Mouse (Mus musculus): Measurements from ENCODE around the gene Vipr1. TPM values are rescaled to one million over a fixed set of nuclear protein-coding genes. Genes with fewer than 3 reads are reported as not detected.

Gene Vipr1
- total and polyA plus RNA-seq, 3 experiments = 0.08 to 0.11 TPM; not detected in 1

DNA sequence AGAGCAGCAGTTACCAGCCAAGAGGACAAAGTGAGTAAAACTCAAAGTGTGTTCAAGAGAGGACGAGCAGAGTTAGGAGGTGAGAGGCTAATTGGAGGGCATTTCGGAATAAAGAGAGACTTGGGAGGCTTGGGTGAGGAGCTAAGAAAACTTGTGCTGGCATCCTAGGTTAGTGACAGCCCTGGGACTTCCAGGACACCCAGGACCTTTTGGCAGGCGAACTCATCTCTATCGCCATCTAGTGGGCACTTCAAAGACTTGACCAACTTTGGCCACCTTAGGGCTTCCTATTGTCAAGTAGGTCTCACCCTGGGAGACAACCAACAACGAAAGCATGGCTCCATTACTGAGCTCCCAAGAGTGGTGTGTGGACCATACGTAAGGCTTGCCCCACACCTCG is 28.8 kb downstream of the Vipr1 start:
- Histone ChIP-seq H3K9me3 (replicated peaks; ENCODE audit: low read length) (no peaks in the 10 kb centered on the region), H3K36me3 (replicated peaks in 1 of 2; ENCODE audit: control insufficient read depth in 1 of 2, insufficient read depth in 1 of 2, low read length in 1 of 2) (no peaks in the 10 kb centered on the region), H3K4me3 (replicated peaks in 1 of 3; ENCODE audit: low read depth in 2 of 3, low read length in 2 of 3, poor library complexity in 1 of 3) (no peak overlapping the region), H3K79me2 (replicated peaks; ENCODE audit: control insufficient read depth, extremely low read depth, insufficient read depth, poor library complexity, severe bottlenecking) (no peaks in the 10 kb centered on the region), H3K4me2 (ENCODE audit: insufficient read depth, low read depth, poor library complexity, severe bottlenecking) (no peak overlapping the region), H3K27ac (ENCODE audit: insufficient read depth, low read depth) (no peak overlapping the region), H3K27me3 (replicated peaks) (peaks cover 42% of the 10 kb centered on the region), H3K4me1 (ENCODE audit: control insufficient read depth in 1 of 2, insufficient read depth in 2 of 2) (peaks cover 22 to 70% of the 10 kb centered on the region in 2 experiments), H3K9ac (ENCODE audit: insufficient read depth, low read depth) (no peak overlapping the region)
- in situ Hi-C loops (cut with MboI; ENCODE audit: low pct_ligation_motif_present, low pct_unique_long_range_greater_than_20kb, low sequenced_read_pairs) (loop anchor here (5.0 kb wide), 1 partner anchor 194 kb away; no protein-coding TSS in a partner anchor), dilution Hi-C loops (cut with MboI; ENCODE audit: extremely low pct_ligation_motif_present, extremely low pct_unique_long_range_greater_than_20kb, low sequenced_read_pairs) (no loop called here)
- TF ChIP-seq JUN (IDR thresholded peaks at IDR 0.05; ENCODE audit: insufficient read depth, low read depth, low read length) (no peak), SMC3 (IDR thresholded peaks at IDR 0.05; ENCODE audit: low read depth, low read length) (peak; percentile 42), RAD21 (IDR thresholded peaks at IDR 0.05; ENCODE audit: low read depth, low read length) (peak; percentile 41), CTCF (conservative IDR thresholded peaks at IDR 0.05 in 1 of 2, IDR thresholded peaks at IDR 0.05 in 1 of 2; ENCODE audit: low read depth in 2 of 2, low read length in 2 of 2) (peak; percentile 70 to 74)
- peak; percentile 59 for DNase-seq (ENCODE audit: extremely low read depth)

DNA sequence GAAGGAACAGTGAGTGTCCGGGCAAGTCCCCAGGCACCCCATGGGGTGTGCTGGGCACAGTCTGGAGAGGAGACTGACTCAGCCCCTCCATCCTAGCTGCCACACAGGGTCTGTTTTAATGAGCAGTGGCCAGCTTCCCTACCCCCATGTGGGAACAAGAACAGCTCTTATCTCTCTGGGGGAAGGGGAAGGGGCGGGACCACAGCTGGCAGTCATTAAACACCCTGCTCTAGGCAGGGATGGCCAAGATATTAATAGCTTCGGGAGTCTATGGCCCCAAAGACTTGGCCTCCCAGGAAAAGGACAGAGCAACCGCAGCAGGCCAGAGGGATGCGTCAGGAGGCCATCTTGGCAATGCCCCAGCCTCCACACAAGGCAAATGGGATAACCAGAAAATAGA is 29.8 kb downstream of the Vipr1 start:
- H3K9ac ChIP-seq (ENCODE audit: insufficient read depth, low read depth) = no peak overlapping the region
- H3K4me2 ChIP-seq (ENCODE audit: insufficient read depth, low read depth, poor library complexity, severe bottlenecking) = no peak overlapping the region
- H3K79me2 ChIP-seq (replicated peaks; ENCODE audit: control insufficient read depth, extremely low read depth, insufficient read depth, poor library complexity, severe bottlenecking) = no peaks in the 10 kb centered on the region
- no peak overlapping the region for H3K4me3 ChIP-seq (replicated peaks in 1 of 3; ENCODE audit: low read depth in 2 of 3, low read length in 2 of 3, poor library complexity in 1 of 3)
- DNase-seq (ENCODE audit: extremely low read depth) = no peak
- in situ Hi-C loops (cut with MboI; ENCODE audit: low pct_ligation_motif_present, low pct_unique_long_range_greater_than_20kb, low sequenced_read_pairs) = loop anchor here (5.0 kb wide), 1 partner anchor 195 kb away; no protein-coding TSS in a partner anchor
- dilution Hi-C loops (cut with MboI; ENCODE audit: extremely low pct_ligation_motif_present, extremely low pct_unique_long_range_greater_than_20kb, low sequenced_read_pairs) = no loop called here
- no peaks in the 10 kb centered on the region for H3K9me3 ChIP-seq (replicated peaks; ENCODE audit: low read length)
- peaks cover 31% of the 10 kb centered on the region for H3K27me3 ChIP-seq (replicated peaks)
- peaks cover 29 to 81% of the 10 kb centered on the region in 2 experiments for H3K4me1 ChIP-seq (ENCODE audit: control insufficient read depth in 1 of 2, insufficient read depth in 2 of 2)
- no peak for TF ChIP-seq SIN3A (IDR thresholded peaks at IDR 0.05; ENCODE audit: low read length)
- no peak for TF ChIP-seq UBTF (IDR thresholded peaks at IDR 0.05; ENCODE audit: low read depth, low read length)
- no peak for TF ChIP-seq JUND (conservative IDR thresholded peaks at IDR 0.05; ENCODE audit: low read depth, low read length)
- TF ChIP-seq CHD1 (IDR thresholded peaks at IDR 0.05; ENCODE audit: low read depth, low read length) = no peak
- no peak for TF ChIP-seq IRF4 (IDR thresholded peaks at IDR 0.05; ENCODE audit: low read depth, low read length)
- no peak for TF ChIP-seq NRF1 (IDR thresholded peaks at IDR 0.05; ENCODE audit: low read depth, low read length)
- no peak for TF ChIP-seq ZNF384 (IDR thresholded peaks at IDR 0.05; ENCODE audit: low read depth, low read length)
- TF ChIP-seq MYC (IDR thresholded peaks at IDR 0.05; ENCODE audit: low read depth, low read length) = no peak
- TF ChIP-seq POLR2AphosphoS2 (IDR thresholded peaks at IDR 0.05; ENCODE audit: low read depth, low read length) = no peak
- TF ChIP-seq JUN (IDR thresholded peaks at IDR 0.05; ENCODE audit: insufficient read depth, low read depth, low read length) = no peak
- H3K36me3 ChIP-seq (replicated peaks in 1 of 2; ENCODE audit: control insufficient read depth in 1 of 2, insufficient read depth in 1 of 2, low read length in 1 of 2) = peaks cover 0 to 5% of the 10 kb centered on the region in 2 experiments
- no peak overlapping the region for H3K27ac ChIP-seq (ENCODE audit: insufficient read depth, low read depth)

DNA sequence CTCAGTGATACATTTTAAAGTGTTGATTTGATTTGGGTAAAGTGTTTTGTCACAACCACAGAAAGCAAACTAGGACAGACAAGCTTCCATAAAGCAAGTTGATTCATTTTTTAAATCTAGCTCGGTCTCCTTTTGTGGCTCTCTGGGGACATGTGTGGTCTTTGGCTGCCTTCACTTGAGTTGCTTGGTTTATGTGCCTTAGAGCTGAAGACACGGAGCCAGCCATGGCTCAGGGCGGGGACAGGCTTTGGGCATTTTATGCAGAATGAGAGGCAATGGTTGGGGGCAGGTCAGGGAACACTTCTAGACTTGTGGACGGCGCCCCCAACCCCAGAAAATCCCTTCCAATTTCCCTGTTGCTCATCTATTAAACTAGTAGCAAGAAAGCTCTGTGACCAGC is 31.2 kb downstream of the Vipr1 start:
- H3K36me3 ChIP-seq (replicated peaks in 1 of 2; ENCODE audit: control insufficient read depth in 1 of 2, insufficient read depth in 1 of 2, low read length in 1 of 2) = peaks cover 0 to 14% of the 10 kb centered on the region in 2 experiments
- peak overlapping the region; percentile 54; the same call in 1 of the 2 replicates for H3K27ac ChIP-seq (ENCODE audit: insufficient read depth, low read depth)
- TF ChIP-seq E2F4 (IDR thresholded peaks at IDR 0.05; ENCODE audit: insufficient replicate concordance, low read depth, low read length) (no peak), UBTF (IDR thresholded peaks at IDR 0.05; ENCODE audit: low read depth, low read length) (no peak), KAT2A (IDR thresholded peaks at IDR 0.05; ENCODE audit: insufficient replicate concordance, low read length) (no peak), POLR2A (IDR thresholded peaks at IDR 0.05; ENCODE audit: low read depth, low read length) (no peak), PAX5 (IDR thresholded peaks at IDR 0.05; ENCODE audit: low read length) (no peak)
- peaks cover 29 to 84% of the 10 kb centered on the region in 2 experiments for H3K4me1 ChIP-seq (ENCODE audit: control insufficient read depth in 1 of 2, insufficient read depth in 2 of 2)
- H3K79me2 ChIP-seq (replicated peaks; ENCODE audit: control insufficient read depth, extremely low read depth, insufficient read depth, poor library complexity, severe bottlenecking) = no peaks in the 10 kb centered on the region
- H3K9me3 ChIP-seq (replicated peaks; ENCODE audit: low read length) = no peaks in the 10 kb centered on the region
- dilution Hi-C loops (cut with MboI; ENCODE audit: extremely low pct_ligation_motif_present, extremely low pct_unique_long_range_greater_than_20kb, low sequenced_read_pairs) (no loop called here), in situ Hi-C loops (cut with MboI; ENCODE audit: low pct_ligation_motif_present, low pct_unique_long_range_greater_than_20kb, low sequenced_read_pairs) (loop anchor here (5.0 kb wide), 1 partner anchor 196 kb away; no protein-coding TSS in a partner anchor)
- H3K4me2 ChIP-seq (ENCODE audit: insufficient read depth, low read depth, poor library complexity, severe bottlenecking) = 0 out of 2 replicates have a peak overlapping the region, but pooled peaks have one; percentile 2
- DNase-seq (ENCODE audit: extremely low read depth) = peak; percentile 29
- no peak overlapping the region for H3K4me3 ChIP-seq (replicated peaks in 1 of 3; ENCODE audit: low read depth in 2 of 3, low read length in 2 of 3, poor library complexity in 1 of 3)
- H3K9ac ChIP-seq (ENCODE audit: insufficient read depth, low read depth) = no peak overlapping the region
- peaks cover 18% of the 10 kb centered on the region for H3K27me3 ChIP-seq (replicated peaks)
